Mouse (Mus musculus) layer of hippocampus, adult 9-10 months (tissue): ENCODE results near the gene Arfrp1.

Source experiments
- DNase-seq: peaks from one replicate; pipeline ENCODE4 v3.0.0; 2022; ENCODE audit warnings: low spot score

Gene Arfrp1

DNA sequence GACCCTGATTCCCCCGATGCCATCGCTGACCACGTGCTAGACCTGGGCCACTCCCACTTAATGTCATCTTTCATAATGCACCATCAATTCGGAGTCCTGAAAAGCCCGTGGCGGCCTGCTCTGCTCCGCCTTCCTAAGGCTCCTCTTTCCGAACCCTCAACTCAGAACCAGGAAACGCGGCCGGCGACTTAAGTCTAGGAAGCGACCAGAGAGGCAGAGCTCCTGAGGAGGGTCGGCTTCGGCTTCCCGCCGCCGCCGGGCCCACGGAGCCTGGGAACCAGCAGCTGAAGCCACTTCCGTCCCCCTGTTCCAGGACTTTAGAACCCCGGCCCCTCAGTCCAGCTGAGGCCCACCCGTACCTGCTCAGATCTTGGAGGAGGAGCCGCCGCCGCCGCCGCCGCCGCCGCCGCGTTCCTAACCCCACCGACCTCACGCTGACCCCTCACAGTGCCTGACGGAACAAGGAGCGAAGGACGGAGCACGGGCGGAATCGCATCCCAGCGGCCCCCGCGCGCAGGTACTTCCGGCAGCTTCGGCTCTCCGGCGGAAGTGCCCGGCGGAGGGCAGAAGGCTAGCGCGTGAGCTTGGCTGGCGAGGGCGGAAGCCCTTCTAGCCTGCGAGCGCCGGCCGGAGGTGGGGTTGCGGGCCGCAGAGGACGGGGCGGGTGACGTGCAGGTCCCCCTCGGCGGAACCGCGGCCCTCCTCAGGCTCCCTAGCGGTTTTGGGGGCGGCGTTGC lies at the start of gene Arfrp1, which contains the start of gene Zgpat:
Gene Arfrp1, minus strand, starts transcription at position 545 of the 737 bp plus-strand sequence.
Gene Zgpat, plus strand, starts transcription at position 69 of the 737 bp plus-strand sequence.
- peak; percentile 30 for DNase-seq

DNA sequence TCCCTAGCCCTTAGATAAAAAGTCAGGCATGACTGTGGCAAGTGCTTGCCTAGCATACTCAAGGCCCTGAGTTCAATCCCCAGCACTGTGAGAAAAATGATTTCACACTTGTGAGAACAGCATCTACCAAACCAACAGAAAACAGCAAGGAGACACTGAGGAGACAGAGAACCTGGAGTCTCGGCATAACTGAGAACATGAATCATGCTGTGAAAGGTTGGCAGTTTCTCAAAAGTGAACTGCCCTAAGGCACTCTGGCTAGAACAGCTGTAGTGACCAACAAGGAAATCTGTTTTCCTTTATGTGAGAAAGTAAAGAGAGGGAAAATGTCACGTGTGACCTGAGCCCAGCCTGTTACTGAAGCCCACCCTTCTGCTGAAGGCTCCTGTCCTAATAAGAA lies 47.9 kb upstream of the Arfrp1 start:
- DNase-seq: no peak

DNA sequence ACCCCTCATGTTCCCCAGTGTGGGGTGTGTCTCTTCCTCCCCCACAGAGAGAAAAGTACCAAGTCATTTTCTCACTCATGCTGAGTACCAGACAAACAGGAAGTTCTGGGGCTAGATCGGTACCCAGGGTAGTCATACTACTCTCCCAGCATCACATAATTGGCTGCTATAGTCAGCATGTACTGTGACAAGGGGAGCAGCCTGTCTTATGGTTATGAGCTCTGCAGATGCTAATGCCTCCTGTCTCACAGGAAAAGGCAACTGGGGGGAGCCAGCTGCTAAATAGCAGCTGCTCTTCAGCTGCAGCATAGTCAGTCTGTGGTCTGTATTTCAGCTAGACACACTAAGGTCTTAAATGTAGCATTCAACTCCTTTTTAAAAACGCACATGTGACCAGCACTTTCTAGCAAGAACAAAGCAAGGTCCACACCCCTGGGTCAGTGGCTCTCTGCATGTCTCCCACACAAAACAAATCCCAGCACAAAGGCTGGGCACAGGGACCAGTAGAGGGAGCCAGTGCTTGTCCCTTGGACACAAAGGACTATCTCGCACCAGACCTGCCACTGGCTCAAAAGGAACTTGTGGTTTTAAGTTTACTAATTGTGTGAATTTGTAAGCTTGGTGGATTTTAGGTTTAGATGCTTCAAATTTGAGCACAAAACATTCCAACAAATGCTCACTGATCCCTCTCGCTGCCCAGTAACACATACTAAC lies 45.7 kb upstream of the Arfrp1 start:
- DNase-seq: peak; percentile 27

DNA sequence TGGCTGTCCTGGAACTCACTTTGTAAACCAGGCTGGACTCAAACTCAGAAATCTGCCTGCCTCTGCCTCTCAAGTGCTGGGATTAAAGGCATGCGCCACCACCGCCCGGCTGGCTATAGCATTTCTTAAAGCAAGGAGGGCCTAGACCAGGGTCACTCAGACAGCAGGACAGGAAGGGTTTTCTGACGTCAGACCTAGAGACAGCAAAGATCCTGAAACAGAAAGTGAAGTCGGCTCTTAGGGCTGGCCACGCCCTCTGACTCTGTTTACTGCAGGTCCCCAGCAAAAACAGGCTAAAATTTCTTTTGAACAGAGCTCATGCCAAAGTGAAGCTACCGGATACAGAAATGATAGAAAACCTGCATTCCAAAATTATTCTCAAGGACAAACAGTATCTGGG lies 44.4 kb upstream of the Arfrp1 start:
- no peak for DNase-seq

DNA sequence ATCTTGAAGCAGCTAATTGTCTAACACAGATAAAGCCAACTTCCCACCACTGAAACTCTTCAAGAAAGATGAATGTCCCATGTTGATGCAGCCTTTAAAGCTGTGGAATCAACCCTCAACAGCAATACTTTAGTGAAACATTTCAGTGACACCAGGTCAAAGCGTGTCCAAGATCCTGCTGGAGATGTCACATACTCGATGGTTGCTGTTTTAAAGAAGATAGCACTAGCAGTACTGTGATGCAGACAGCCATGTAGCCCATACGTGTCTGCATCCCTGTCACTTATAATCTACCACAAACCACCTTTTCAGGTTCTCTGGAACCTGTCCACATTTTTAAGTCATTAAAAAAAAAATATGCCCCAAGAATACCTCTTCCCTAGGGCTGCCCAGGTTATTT lies 38.5 kb upstream of the Arfrp1 start:
- no peak for DNase-seq

DNA sequence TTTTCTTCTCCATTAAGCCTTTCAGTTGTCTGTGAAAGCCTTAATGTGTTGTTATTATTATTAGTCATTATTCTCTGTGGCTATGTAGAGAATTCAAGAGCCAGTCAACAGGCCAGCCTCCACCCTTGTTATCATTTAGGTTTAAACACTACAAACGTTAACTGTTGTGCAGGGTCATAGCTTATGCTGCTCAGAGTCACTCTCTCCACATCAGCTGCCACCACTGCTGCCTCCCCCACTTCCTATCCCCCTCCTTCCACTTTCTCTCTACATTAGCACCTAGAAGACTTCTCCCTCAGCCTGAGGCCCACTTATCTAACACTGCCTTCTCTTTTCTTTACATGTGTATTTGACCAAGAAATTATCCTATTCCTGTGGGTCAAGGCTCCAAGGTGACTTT lies 36.3 kb upstream of the Arfrp1 start:
- no peak for DNase-seq

- DNase-seq: no peak
Measured at GRCm38 (mm10) chr2:181397207-181397761, 32.1 kb upstream of the Arfrp1 start.

DNA sequence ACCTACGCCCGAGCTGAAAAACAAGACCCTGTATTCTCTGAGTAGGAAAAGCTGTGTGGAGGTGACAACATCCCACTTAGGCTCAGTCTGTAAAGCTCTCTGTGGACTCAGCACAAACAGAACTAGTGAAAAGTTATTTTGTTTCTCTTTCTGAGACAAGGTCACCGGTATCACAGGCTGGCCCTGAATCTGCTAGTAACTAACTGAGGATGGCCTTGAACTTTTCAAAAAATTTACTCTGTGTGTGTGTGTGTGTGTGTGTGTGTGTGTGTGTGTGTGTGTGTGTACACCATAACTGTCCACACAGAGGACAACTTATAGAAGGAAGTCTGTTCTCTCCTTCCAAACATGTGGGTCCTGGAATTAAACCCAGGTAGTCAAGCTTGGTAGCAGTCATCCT lies 28.9 kb upstream of the Arfrp1 start:
- DNase-seq: no peak

DNA sequence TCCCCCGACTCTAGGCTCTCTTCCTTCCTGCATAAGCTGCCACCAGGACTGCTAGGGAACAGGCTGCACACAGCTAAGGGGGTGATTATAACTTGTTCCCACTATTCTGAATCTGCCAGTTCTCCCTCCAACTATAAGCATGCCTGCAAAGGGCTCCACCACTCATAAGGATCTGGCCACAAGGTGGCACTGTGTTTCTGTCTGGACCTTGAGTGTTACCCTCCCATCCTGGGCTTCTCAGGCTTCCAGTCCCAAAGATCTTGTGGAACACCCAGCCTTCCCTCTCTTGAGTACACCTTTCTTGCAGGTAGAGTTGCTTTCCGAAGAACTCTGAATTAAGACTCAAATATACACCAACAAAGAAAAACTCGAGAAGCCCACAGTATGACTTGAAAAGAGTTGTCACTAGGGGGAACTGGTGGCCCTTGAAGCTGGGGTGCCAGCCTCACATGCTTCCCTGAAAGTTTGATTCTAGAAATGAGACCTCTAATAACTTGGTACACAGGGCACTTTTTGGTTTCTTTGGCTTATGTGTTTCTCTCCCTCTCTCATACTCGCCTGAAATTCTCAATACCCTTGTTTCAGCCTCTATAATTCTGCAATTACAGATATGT lies 27.5 kb upstream of the Arfrp1 start:
- DNase-seq: peak; percentile 86

DNA sequence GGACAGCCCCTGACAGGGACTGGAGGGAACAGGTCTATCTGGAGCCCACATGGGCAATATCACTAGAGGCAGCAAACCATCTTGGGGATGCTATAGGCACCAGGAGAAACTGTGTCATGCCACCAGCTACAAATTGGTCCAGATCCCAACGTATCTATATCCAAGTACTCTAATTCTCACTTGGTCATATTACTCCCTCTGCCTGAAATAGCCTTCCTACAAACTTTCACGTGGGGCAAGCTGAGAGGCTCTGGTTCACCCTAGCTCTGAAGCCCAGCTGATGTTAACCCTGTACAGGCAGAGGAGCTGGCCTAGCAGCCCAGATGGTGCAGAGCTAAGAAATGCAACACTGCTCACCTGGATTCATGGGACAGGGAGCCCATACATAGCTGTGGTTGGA lies 26.3 kb upstream of the Arfrp1 start:
- no peak for DNase-seq

- DNase-seq: no peak
Measured at GRCm38 (mm10) chr2:181391022-181391421, 25.8 kb upstream of the Arfrp1 start.

GRCm38 (mm10) chr2:181390136-181390870 lies 25.1 kb upstream of the Arfrp1 start:
- DNase-seq: no peak

DNA sequence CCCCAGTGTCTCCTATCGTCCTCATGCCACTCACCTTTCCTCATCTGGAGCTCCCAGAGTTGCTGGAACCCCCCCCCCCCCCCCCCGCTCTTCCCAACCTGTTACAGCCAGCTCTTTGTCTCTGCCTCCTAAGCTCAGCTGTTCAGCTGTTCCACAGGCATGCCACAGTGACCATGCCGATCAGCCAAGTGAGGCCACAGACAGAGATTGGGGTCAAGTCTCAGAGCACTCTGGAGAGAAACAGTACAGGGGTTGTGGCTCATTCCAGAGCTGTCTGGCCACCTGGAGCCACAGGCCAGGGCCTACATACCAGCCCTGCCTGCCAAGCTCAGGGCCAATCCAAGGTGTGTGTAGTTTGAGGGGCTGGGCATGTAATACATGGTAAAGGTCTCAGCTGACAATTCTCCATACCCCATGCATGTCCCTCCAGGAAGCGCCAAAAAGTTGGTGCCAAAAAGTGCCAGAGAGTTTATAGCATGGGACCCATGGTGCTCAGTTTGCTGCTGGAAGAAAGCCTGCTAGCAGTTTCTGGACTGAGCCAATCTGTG lies 21.5 kb upstream of the Arfrp1 start:
- no peak for DNase-seq

GRCm38 (mm10) chr2:181385885-181386284 lies 20.7 kb upstream of the Arfrp1 start:
- DNase-seq: no peak

DNA sequence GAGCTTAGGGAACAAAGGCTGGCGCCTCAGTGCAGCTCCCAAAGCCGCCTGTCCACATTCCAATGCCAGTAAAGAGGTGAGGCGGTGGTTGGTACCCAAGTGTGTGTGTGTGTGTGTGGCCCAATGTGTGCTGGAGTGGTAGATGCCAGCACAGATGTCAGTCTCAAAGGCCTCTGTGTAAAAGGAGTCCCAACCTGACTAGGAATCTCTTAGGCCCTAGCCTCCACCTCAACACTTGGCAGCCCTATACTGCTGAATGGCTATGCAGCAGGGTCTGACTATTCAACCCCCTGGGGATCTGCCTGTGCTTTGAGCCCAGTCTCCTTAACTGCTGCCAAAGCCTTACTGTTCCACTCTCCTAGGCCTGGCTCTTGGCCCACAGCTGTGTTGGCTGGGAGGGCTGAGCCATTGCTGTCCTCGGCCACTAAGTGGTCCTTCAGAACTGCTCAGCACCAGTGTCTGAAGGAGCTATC lies 19.8 kb upstream of the Arfrp1 start:
- no peak for DNase-seq

GRCm38 (mm10) chr2:181384463-181384862 lies 19.3 kb upstream of the Arfrp1 start:
- DNase-seq: no peak

- DNase-seq: no peak
Measured at GRCm38 (mm10) chr2:181381631-181382306, 16.6 kb upstream of the Arfrp1 start.

DNA sequence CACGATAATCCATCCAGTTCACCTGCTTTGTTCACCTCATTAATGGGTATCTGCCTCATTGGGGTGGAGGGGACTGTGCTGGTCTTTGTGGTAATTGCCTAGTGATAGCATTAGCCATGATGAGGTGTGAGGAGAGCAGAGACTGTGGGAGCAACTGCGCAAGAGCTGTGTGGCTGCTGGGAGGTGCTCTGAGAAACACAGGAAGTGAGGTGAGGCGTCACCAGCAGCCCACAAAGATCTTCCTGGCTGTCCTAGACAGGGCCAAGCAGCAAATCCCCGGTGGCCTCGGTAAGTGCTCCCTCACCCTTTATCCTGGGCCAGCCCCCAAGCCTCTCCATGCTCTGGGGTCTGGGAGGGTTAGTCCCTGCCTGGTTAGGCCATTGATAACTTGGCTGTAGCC lies 15.9 kb upstream of the Arfrp1 start:
- no peak for DNase-seq

DNA sequence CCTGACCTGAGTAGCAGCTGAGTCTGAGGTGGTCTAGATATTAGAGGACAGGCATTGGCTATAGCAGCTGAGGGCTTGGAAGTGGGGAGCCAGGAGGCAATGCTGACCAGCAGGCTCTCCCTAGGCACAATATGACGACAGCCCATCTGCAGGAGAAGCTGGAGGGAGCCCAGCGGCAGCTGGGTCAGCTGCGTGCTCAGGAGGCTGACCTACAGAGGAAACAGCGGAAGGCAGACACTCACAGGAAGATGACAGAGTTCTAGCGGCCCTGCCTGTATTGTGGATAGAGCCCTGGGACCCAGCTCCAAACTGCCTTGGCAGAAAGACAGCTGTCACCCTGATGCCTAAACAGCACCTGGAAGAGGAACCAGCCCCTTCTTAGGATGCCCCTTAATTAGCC lies 15.0 kb upstream of the Arfrp1 start:
- no peak for DNase-seq

GRCm38 (mm10) chr2:181379778-181380177 lies 14.6 kb upstream of the Arfrp1 start, which contains the start of gene Lime1:
Gene Lime1, plus strand, starts transcription at chr2:181380078.
- no peak for DNase-seq

- no peak for DNase-seq
Measured at GRCm38 (mm10) chr2:181378701-181379100, 13.5 kb upstream of the Arfrp1 start.
